Comparison of ENCODE assay signal across 15 mouse cellular contexts in genomic region chr14:21709545-21709944, GRCm38 (mm10). TPM values are rescaled to one million over a fixed set of nuclear protein-coding genes. Genes with fewer than 3 reads are reported as not detected.
A peak's percentile ranks its signal among the peaks of the same experiment; 100 is the strongest.
DNase-seq lines count a peak whose midpoint lies in the region; ATAC-seq and TF ChIP-seq lines count a peak whose summit lies in the region.
"Had no signal": no experiment of that assay in that cellular context is flagged by ENCODE, and none has a peak within 500 bp of the region (broad histone marks: within the 10 kb centered on the region; RNA-seq: fewer than 3 reads in every experiment).

No protein-coding gene starts in this region.

- TF ChIP-seq CTCF in lung, postnatal 0 days (IDR thresholded peaks at IDR 0.05), result peak; percentile 51
- no peak for TF ChIP-seq CTCF in lung, adult 2 months (IDR thresholded peaks at IDR 0.05; ENCODE audit: insufficient read depth, low read length)
- no peak for TF ChIP-seq CTCF in olfactory bulb, adult 2 months (IDR thresholded peaks at IDR 0.05; ENCODE audit: insufficient read depth, low read depth, low read length)

- H3K4me2 ChIP-seq in heart, embryonic 13.5 days, result no peak overlapping the region
- H3K4me2 ChIP-seq in lung, postnatal 0 days (replicated peaks; ENCODE audit: low read depth, low read length), result no peak overlapping the region
- H3K4me2 ChIP-seq: forebrain, embryonic 15.5 days; lung, embryonic 15.5 days; midbrain, embryonic 15.5 days had no signal

- H3K9me3 ChIP-seq in heart, embryonic 13.5 days, result no peaks in the 10 kb centered on the region
- no peaks in the 10 kb centered on the region for H3K9me3 ChIP-seq in lung, postnatal 0 days (ENCODE audit: low read length)
- H3K9me3 ChIP-seq: forebrain, embryonic 15.5 days; lung, embryonic 15.5 days; midbrain, embryonic 15.5 days had no signal

- ATAC-seq in heart, embryonic 13.5 days (ENCODE audit: extremely low read depth, insufficient number of reproducible peaks, low FRiP score, low TSS enrichment), result no peak
- ATAC-seq in lung, postnatal 0 days, result peak; percentile 7; the same call in 1 of the 2 replicates
- no peak for ATAC-seq in erythroblast, adult 5-6 weeks (replicated peaks; ENCODE audit: low FRiP score, poor library complexity, severe bottlenecking)
- ATAC-seq: activated CD4-positive, CD25-positive, alpha-beta regulatory T cell, adult 4 months; forebrain, embryonic 15.5 days; hindbrain, embryonic 16.5 days; midbrain, embryonic 15.5 days had no signal

- H3K4me3 ChIP-seq in heart, embryonic 13.5 days, result no peak overlapping the region
- H3K4me3 ChIP-seq in lung, postnatal 0 days (ENCODE audit: low read depth, low read length), result no peak overlapping the region
- H3K4me3 ChIP-seq in lung, adult 2 months (replicated peaks; ENCODE audit: extremely low read depth, low read depth, low read length), result no peak overlapping the region
- H3K4me3 ChIP-seq in olfactory bulb, adult 2 months (ENCODE audit: insufficient read depth, low read depth, low read length), result no peak overlapping the region
- H3K4me3 ChIP-seq: forebrain, embryonic 15.5 days; lung, embryonic 15.5 days; midbrain, embryonic 15.5 days had no signal

- TF ChIP-seq EP300 in lung, postnatal 0 days (IDR thresholded peaks at IDR 0.05), result no peak

- peak overlapping the region; percentile 24; the same call in 1 of the 2 replicates for H3K27ac ChIP-seq in heart, embryonic 13.5 days (replicated peaks)
- H3K27ac ChIP-seq in lung, postnatal 0 days (ENCODE audit: low read length), result no peak overlapping the region
- H3K27ac ChIP-seq in olfactory bulb, adult 2 months (ENCODE audit: insufficient read depth, low read depth, low read length), result 0 out of 2 replicates have a peak overlapping the region, but pooled peaks have one; percentile 4
- H3K27ac ChIP-seq: forebrain, embryonic 15.5 days; lung, embryonic 15.5 days; midbrain, embryonic 15.5 days had no signal

- H3K4me1 ChIP-seq in heart, embryonic 13.5 days, result peaks cover 36% of the 10 kb centered on the region
- 0 out of 2 replicates have a peak, but pooled peaks cover 5% of the 10 kb centered on the region for H3K4me1 ChIP-seq in lung, postnatal 0 days (ENCODE audit: insufficient read depth, low read depth, low read length)
- peaks cover 13% of the 10 kb centered on the region for H3K4me1 ChIP-seq in lung, adult 2 months (ENCODE audit: control insufficient read depth, insufficient read depth, low read length)
- peaks cover 23% of the 10 kb centered on the region for H3K4me1 ChIP-seq in olfactory bulb, adult 2 months (ENCODE audit: control insufficient read depth, insufficient read depth, low read length)

- peaks cover 5% of the 10 kb centered on the region; the same call in 1 of the 2 replicates for H3K27me3 ChIP-seq in heart, embryonic 13.5 days (replicated peaks)
- H3K27me3 ChIP-seq in lung, postnatal 0 days (replicated peaks; ENCODE audit: insufficient read depth, low read length), result no peaks in the 10 kb centered on the region
- H3K27me3 ChIP-seq: forebrain, embryonic 15.5 days; midbrain, embryonic 15.5 days had no signal

- no peaks in the 10 kb centered on the region for H3K36me3 ChIP-seq in heart, embryonic 13.5 days
- no peaks in the 10 kb centered on the region for H3K36me3 ChIP-seq in lung, postnatal 0 days (ENCODE audit: insufficient read depth, low read length)
- H3K36me3 ChIP-seq: forebrain, embryonic 15.5 days; lung, embryonic 15.5 days; midbrain, embryonic 15.5 days had no signal

- no peak for TF ChIP-seq POLR2A in lung, adult 2 months (IDR thresholded peaks at IDR 0.05; ENCODE audit: borderline replicate concordance, extremely low read depth, low read depth, low read length)
- no peak for TF ChIP-seq POLR2A in olfactory bulb, adult 2 months (IDR thresholded peaks at IDR 0.05; ENCODE audit: insufficient read depth, low read depth, low read length)

- DNase-seq in heart, adult 18-20 months, result no peak
- DNase-seq in lung, postnatal 0 days (ENCODE audit: low spot score), result no peak
- DNase-seq in lung, adult 2 months, result no peak
- peak; percentile 65 for DNase-seq in adrenal gland, adult 8-10 months
- DNase-seq: cerebellum, adult 11 months had no signal

- 48% methylated on average over 2 of the region's 2 CpGs for WGBS in heart, embryonic 13.5 days
- WGBS in lung, postnatal 0 days, result 44% methylated on average over 2 of the region's 2 CpGs
- 73% methylated on average over 2 of the region's 2 CpGs for WGBS in lung, adult 2 months
- 95% methylated on average over 2 of the region's 2 CpGs for WGBS in olfactory bulb, adult 2 months

- no peak overlapping the region for H3K9ac ChIP-seq in heart, embryonic 13.5 days
- no peak overlapping the region for H3K9ac ChIP-seq in lung, postnatal 0 days (replicated peaks; ENCODE audit: low read depth)
- H3K9ac ChIP-seq: forebrain, embryonic 15.5 days; lung, embryonic 15.5 days; midbrain, embryonic 15.5 days had no signal

RNA-seq across cellular contexts. Expression of gene Dupd1, which starts 4.8 kb away (rescaled TPM):
- 0.36 TPM in 1 of 2 replicates, not detected in the other for polyA plus RNA-seq in heart, embryonic 13.5 days (2015; fragmentation: Nextera tagmentation; extraction: Ambion mirVana)
- total RNA-seq in heart, adult 18-20 months (2021), result under 1 TPM; 0.22 to 0.26 TPM
- 0.16 and 0.24 TPM in 2 replicates for polyA plus RNA-seq in lung, postnatal 0 days (2015; fragmentation: Nextera tagmentation; extraction: Ambion mirVana)
- 1.6 TPM in 1 of 2 replicates, not detected in the other for polyA plus RNA-seq in lung, adult 2 months (2012; rRNA removed)
- 1 to 10 TPM in 2 of 4 experiments, under 1 TPM in 1, not detected in 1; 0.74 to 1.3 (median 1.3) TPM for total RNA-seq in adrenal gland, adult 8-10 months (2022)
- polyA plus RNA-seq in olfactory bulb, adult 2 months (2012; ENCODE audit: insufficient read depth, insufficient read length, low replicate concordance, missing spikeins), result not detected in 2 replicates
- not detected in 2 replicates for total RNA-seq in erythroblast, adult 5-6 weeks (2015; ENCODE audit: low replicate concordance)
- not detected in 2 replicates for total RNA-seq in erythroblast, adult 5-6 weeks (2017; ENCODE audit: low replicate concordance)
- total RNA-seq: granulocyte monocyte progenitor cell, adult 5-6 weeks; left cerebral cortex, adult 8-10 months had no signal
- polyA plus RNA-seq: activated CD4-positive, CD25-positive, alpha-beta regulatory T cell, adult 4 months; forebrain, embryonic 15.5 days; hindbrain, embryonic 16.5 days; lung, embryonic 15.5 days; midbrain, embryonic 15.5 days had no signal

RNA-seq across cellular contexts. Expression of gene Samd8, which starts 40.8 kb away (rescaled TPM):
- polyA plus RNA-seq in heart, embryonic 13.5 days (2015; fragmentation: Nextera tagmentation; extraction: Ambion mirVana), result 8.2 and 9.2 TPM in 2 replicates
- 10 to 100 TPM; 30.7 to 33.5 TPM for total RNA-seq in heart, adult 18-20 months (2021)
- 7.1 and 8.1 TPM in 2 replicates for polyA plus RNA-seq in lung, postnatal 0 days (2015; fragmentation: Nextera tagmentation; extraction: Ambion mirVana)
- 12.1 and 13.3 TPM in 2 replicates for polyA plus RNA-seq in lung, adult 2 months (2012; rRNA removed)
- 10 to 100 TPM; 51.8 to 77.2 (median 64.6) TPM for total RNA-seq in adrenal gland, adult 8-10 months (2022)
- not detected in 2 replicates for polyA plus RNA-seq in olfactory bulb, adult 2 months (2012; ENCODE audit: insufficient read depth, insufficient read length, low replicate concordance, missing spikeins)
- 3.8 and 10.2 TPM in 2 replicates for total RNA-seq in erythroblast, adult 5-6 weeks (2015; ENCODE audit: low replicate concordance)
- total RNA-seq in erythroblast, adult 5-6 weeks (2017; ENCODE audit: low replicate concordance), result 1.8 and 2.1 TPM in 2 replicates

RNA-seq across cellular contexts. Expression of gene Dusp13, which starts 41.4 kb away (rescaled TPM):
- polyA plus RNA-seq in heart, embryonic 13.5 days (2015; fragmentation: Nextera tagmentation; extraction: Ambion mirVana), result not detected in 2 replicates
- total RNA-seq in heart, adult 18-20 months (2021), result 1 to 10 TPM in 1 of 2 experiments, under 1 TPM in 1; 0.59 to 1.5 TPM
- 0.20 and 0.29 TPM in 2 replicates for polyA plus RNA-seq in lung, postnatal 0 days (2015; fragmentation: Nextera tagmentation; extraction: Ambion mirVana)
- 0.52 and 6.7 TPM in 2 replicates for polyA plus RNA-seq in lung, adult 2 months (2012; rRNA removed)
- total RNA-seq in adrenal gland, adult 8-10 months (2022), result under 1 TPM; 0.44 to 0.86 (median 0.56) TPM
- polyA plus RNA-seq in olfactory bulb, adult 2 months (2012; ENCODE audit: insufficient read depth, insufficient read length, low replicate concordance, missing spikeins), result not detected in 2 replicates
- not detected in 2 replicates for total RNA-seq in erythroblast, adult 5-6 weeks (2015; ENCODE audit: low replicate concordance)
- total RNA-seq in erythroblast, adult 5-6 weeks (2017; ENCODE audit: low replicate concordance), result not detected in 2 replicates
- total RNA-seq: granulocyte monocyte progenitor cell, adult 5-6 weeks had no signal
- polyA plus RNA-seq: activated CD4-positive, CD25-positive, alpha-beta regulatory T cell, adult 4 months; forebrain, embryonic 15.5 days; hindbrain, embryonic 16.5 days; lung, embryonic 15.5 days; midbrain, embryonic 15.5 days had no signal
